Mouse (Mus musculus) heart, embryonic 13.5 days (tissue): ENCODE data around the gene Serpina3b. TPM values are rescaled to one million over a fixed set of nuclear protein-coding genes. Genes with fewer than 3 reads are reported as not detected.

Experiments
- ATAC-seq: fragments of 200-750 bp; cut with Nextera tagmentation; 2 replicates; pipeline ENCODE4 v1.8.0; 2017; ENCODE audit warnings: moderate TSS enrichment; ENCODE audit not compliant: insufficient number of reproducible peaks, low FRiP score, low TSS enrichment; ENCODE audit errors: extremely low read depth
- H3K27ac ChIP-seq: fragments of 300-500 bp; sonication (generic); replicated peaks from 2 replicates; pipeline ENCODE4 v1.5.1; 2015; ENCODE audit warnings: moderate library complexity, mild to moderate bottlenecking, inconsistent platforms
- H3K27me3 ChIP-seq: fragments of 300-500 bp; sonication (generic); replicated peaks from 2 replicates; pipeline ENCODE4 v1.6.1; 2015; ENCODE audit warnings: mild to moderate bottlenecking, inconsistent platforms
- H3K36me3 ChIP-seq: fragments of 300-500 bp; sonication (generic); 2 replicates; pipeline ENCODE4 v1.6.1; 2015; ENCODE audit warnings: mild to moderate bottlenecking, inconsistent platforms
- H3K4me1 ChIP-seq: fragments of 300-500 bp; sonication (generic); 2 replicates; pipeline ENCODE4 v1.6.1; 2015; ENCODE audit warnings: inconsistent platforms
- H3K4me2 ChIP-seq: fragments of 300-500 bp; sonication (generic); 2 replicates; pipeline ENCODE4 v1.6.1; 2015; ENCODE audit warnings: inconsistent platforms, mild to moderate bottlenecking, moderate library complexity
- H3K4me3 ChIP-seq: fragments of 300-500 bp; sonication (generic); 2 replicates; pipeline ENCODE4 v1.5.1; 2015; ENCODE audit warnings: moderate library complexity, mild to moderate bottlenecking, inconsistent platforms
- H3K9ac ChIP-seq: fragments of 300-500 bp; sonication (generic); 2 replicates; pipeline ENCODE4 v1.6.1; 2015; ENCODE audit warnings: inconsistent platforms, mild to moderate bottlenecking, moderate library complexity
- H3K9me3 ChIP-seq: fragments of 300-500 bp; sonication (generic); 2 replicates; pipeline ENCODE4 v1.6.1; 2016; ENCODE audit warnings: inconsistent platforms
- WGBS: fragments of 180-500 bp; shearing (Covaris S2); methylation state at CpG from one replicate; pipeline ENCODE4 v1.1.7; 2015; ENCODE audit warnings: mixed read lengths; 5-methylcytosine and 5-hydroxymethylcytosine counted together
- polyA plus RNA-seq: library from polyadenylated mRNA; unstranded; fragments of >200 nt; fragmentation: Nextera tagmentation; extraction: Ambion mirVana; gene quantifications from 2 replicates; pipeline ENCODE4 v1.2.1, GENCODE M21; 2015

Serpina3b gene
- polyA plus RNA-seq, 1 experiment from 2014 or later = 0.16 TPM

- Histone ChIP-seq H3K9me3 (no peaks in the 10 kb centered on the region), H3K36me3 (no peaks in the 10 kb centered on the region), H3K27ac (0 out of 2 replicates have a peak overlapping the region, but pooled peaks have one; percentile 34), H3K27me3 (peaks cover 43% of the 10 kb centered on the region), H3K4me2 (no peak overlapping the region), H3K4me3 (no peak overlapping the region), H3K9ac (no peak overlapping the region), H3K4me1 (peaks cover 28% of the 10 kb centered on the region)
- ATAC-seq = peak; percentile 47; the same call in 1 of the 2 replicates
These were observed 50.8 kb downstream of the Serpina3b start for GRCm38 (mm10) chr12:104178577-104178976.

GRCm38 (mm10) chr12:104178987-104179386, 51.2 kb downstream of the Serpina3b start:
- Histone ChIP-seq H3K9me3 (no peaks in the 10 kb centered on the region), H3K9ac (no peak overlapping the region), H3K4me2 (no peak overlapping the region), H3K4me3 (no peak overlapping the region), H3K36me3 (no peaks in the 10 kb centered on the region), H3K4me1 (peaks cover 28% of the 10 kb centered on the region), H3K27ac (0 out of 2 replicates have a peak overlapping the region, but pooled peaks have one; percentile 34), H3K27me3 (peaks cover 40% of the 10 kb centered on the region)
- ATAC-seq = no peak
- 61% methylated on average over 2 of the region's 2 CpGs for WGBS

GRCm38 (mm10) chr12:104185046-104185445, 57.2 kb downstream of the Serpina3b start:
- H3K4me3 ChIP-seq = no peak overlapping the region
- 75% methylated on average over 4 of the region's 4 CpGs for WGBS
- ATAC-seq = no peak
- H3K27me3 ChIP-seq = peaks cover 33% of the 10 kb centered on the region
- H3K4me1 ChIP-seq = no peaks in the 10 kb centered on the region; the same call in 1 of the 2 replicates
- H3K9me3 ChIP-seq = no peaks in the 10 kb centered on the region
- H3K4me2 ChIP-seq = no peak overlapping the region
- H3K9ac ChIP-seq = no peak overlapping the region
- H3K27ac ChIP-seq = no peak overlapping the region
- H3K36me3 ChIP-seq = no peaks in the 10 kb centered on the region

GRCm38 (mm10) chr12:104186041-104186581, 58.3 kb downstream of the Serpina3b start:
- Histone ChIP-seq H3K9me3 (no peaks in the 10 kb centered on the region), H3K27ac (no peak overlapping the region), H3K27me3 (peaks cover 26% of the 10 kb centered on the region), H3K4me1 (no peaks in the 10 kb centered on the region; the same call in 1 of the 2 replicates), H3K36me3 (no peaks in the 10 kb centered on the region), H3K9ac (no peak overlapping the region), H3K4me2 (no peak overlapping the region), H3K4me3 (no peak overlapping the region)
- WGBS = 66% methylated on average over 3 of the region's 3 CpGs
- ATAC-seq = no peak

Other genes starting within 250 kb of the Serpina3b start
- gene Serpina1c, start 223.1 kb upstream of the Serpina3b start, polyA plus RNA-seq = 1.5 and 3.6 TPM in 2 replicates
- gene Serpina1e, start 169.0 kb upstream of the Serpina3b start, polyA plus RNA-seq = 1.4 and 3.8 TPM in 2 replicates
- gene Serpina11, start 138.0 kb upstream of the Serpina3b start, polyA plus RNA-seq = 0.17 TPM in 1 of 2 replicates, not detected in the other
- gene Serpina9, start 114.2 kb upstream of the Serpina3b start, polyA plus RNA-seq = 0.55 and 0.72 TPM in 2 replicates
- gene Serpina12, start 83.6 kb upstream of the Serpina3b start, polyA plus RNA-seq = 0.04 TPM in 1 of 2 replicates, not detected in the other
- gene Serpina5, start 26.9 kb upstream of the Serpina3b start, polyA plus RNA-seq = not detected in 2 replicates
- not detected in 2 replicates for gene Serpina3a, start 15.3 kb upstream of the Serpina3b start, polyA plus RNA-seq
- 0.13 TPM in 1 of 2 replicates, not detected in the other for gene Serpina3c, start 25.9 kb downstream of the Serpina3b start, polyA plus RNA-seq
- 0.06 TPM in 1 of 2 replicates, not detected in the other for gene Serpina3f, start 86.5 kb downstream of the Serpina3b start, polyA plus RNA-seq
- gene Serpina3g, start 108.2 kb downstream of the Serpina3b start, polyA plus RNA-seq = 2.7 and 2.8 TPM in 2 replicates
- 0.12 and 0.22 TPM in 2 replicates for gene Serpina3i, start 135.1 kb downstream of the Serpina3b start, polyA plus RNA-seq
- gene Serpina3j, start 186.6 kb downstream of the Serpina3b start, polyA plus RNA-seq = not detected in 2 replicates
- not detected in 2 replicates for gene Serpina3k, start 210.5 kb downstream of the Serpina3b start, polyA plus RNA-seq
- gene Serpina3m, start 210.5 kb downstream of the Serpina3b start, polyA plus RNA-seq = not detected in 2 replicates